Mouse (Mus musculus) limb, embryonic 14.5 days (tissue): ENCODE measurements around the gene Rpl23. TPM values are rescaled to one million over a fixed set of nuclear protein-coding genes. Genes with fewer than 3 reads are reported as not detected.

Experiments
- ATAC-seq: fragments of 200-750 bp; cut with Nextera tagmentation; 2 replicates; pipeline ENCODE4 v1.8.0; 2017; ENCODE audit warnings: low read depth, moderate number of reproducible peaks, moderate TSS enrichment; ENCODE audit not compliant: low FRiP score
- DNase-seq: peaks from one replicate; pipeline ENCODE4 v3.0.0-alpha.2; 2015; ENCODE audit warnings: low spot score
- H3K27ac ChIP-seq: fragments of 300-500 bp; sonication (generic); replicated peaks from 2 replicates; pipeline ENCODE4 v1.5.1; 2014; ENCODE audit warnings: low read depth, mild to moderate bottlenecking, low read length, moderate library complexity, mixed read lengths
- H3K27me3 ChIP-seq: fragments of 300-500 bp; sonication (generic); 2 replicates; pipeline ENCODE4 v1.6.1; 2014; ENCODE audit warnings: low read length, mixed read lengths; ENCODE audit not compliant: control insufficient read depth, insufficient read depth
- H3K36me3 ChIP-seq: fragments of 300-500 bp; sonication (generic); 2 replicates; pipeline ENCODE4 v1.6.1; 2014; ENCODE audit warnings: mild to moderate bottlenecking, low read length, moderate library complexity, mixed read lengths; ENCODE audit not compliant: control insufficient read depth, insufficient read depth
- H3K4me1 ChIP-seq: fragments of 300-500 bp; sonication (generic); 2 replicates; pipeline ENCODE4 v1.6.1; 2014; ENCODE audit warnings: antibody characterized with exemption, low read length, mixed read lengths; ENCODE audit not compliant: control insufficient read depth, insufficient read depth
- H3K4me2 ChIP-seq: fragments of 300-500 bp; sonication (generic); replicated peaks from 2 replicates; pipeline ENCODE4 v1.6.1; 2014; ENCODE audit warnings: low read depth, mild to moderate bottlenecking, low read length, moderate library complexity; ENCODE audit not compliant: severe bottlenecking
- H3K4me3 ChIP-seq: fragments of 300-500 bp; sonication (generic); replicated peaks from 2 replicates; pipeline ENCODE4 v1.5.1; 2014; ENCODE audit warnings: low read length
- H3K9ac ChIP-seq: fragments of 300-500 bp; sonication (generic); 2 replicates; pipeline ENCODE4 v1.6.1; 2014; ENCODE audit warnings: mild to moderate bottlenecking, low read depth, low read length, moderate library complexity; ENCODE audit not compliant: severe bottlenecking
- H3K9me3 ChIP-seq: fragments of 300-500 bp; sonication (generic); 2 replicates; pipeline ENCODE4 v1.6.1; 2016; ENCODE audit warnings: low read length; ENCODE audit not compliant: control insufficient read depth
- POLR2A ChIP-seq: fragments of 200-500 bp; IDR thresholded peaks from 2 replicates; pipeline ENCODE4 v1.8.0; 2012; ENCODE audit warnings: inconsistent platforms, mild to moderate bottlenecking, moderate library complexity, borderline replicate concordance; ENCODE audit not compliant: insufficient read depth, insufficient read length; ENCODE audit errors: extremely low read depth
- WGBS: fragments of 180-500 bp; shearing (Covaris S2); extraction: QIAGEN DNeasy Blood & Tissue Kit; methylation state at CpG from one replicate; pipeline ENCODE4 v1.1.7; 2014; 5-methylcytosine and 5-hydroxymethylcytosine counted together
- polyA plus RNA-seq, 2 experiments: library from polyadenylated mRNA; depleted of rRNA in 1 of 2; stranded (reverse) in 1 of 2; unstranded in 1 of 2; fragments of >200 nt; fragmentation: Nextera tagmentation in 1 of 2; extraction: Ambion mirVana in 1 of 2; gene quantifications; 2 replicates each; pipeline versions ENCODE4 v1.2.1 to v1.2.3; 2012 to 2014

Rpl23 gene
- polyA plus RNA-seq, 2 experiments, result 764 to 903 TPM

DNA sequence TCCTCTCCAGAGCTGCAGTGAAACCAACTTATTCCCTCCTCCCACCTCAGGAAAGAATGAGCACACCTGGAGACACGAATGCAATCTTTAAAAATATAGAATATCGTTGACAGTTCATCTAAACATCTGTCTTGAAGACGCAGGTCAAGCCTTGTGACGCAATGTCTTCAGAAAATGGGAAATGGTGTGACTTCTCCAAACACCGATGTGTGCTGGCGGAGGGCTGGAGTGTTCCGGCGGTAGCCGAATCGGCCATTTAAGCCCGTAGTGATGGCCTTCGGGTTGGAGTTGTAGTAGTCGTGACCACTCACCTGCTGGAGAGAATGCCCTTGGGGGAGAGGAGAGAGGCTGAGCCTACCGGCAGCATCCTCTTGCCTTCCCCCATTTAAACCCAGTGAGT lies 10.8 kb downstream of the Rpl23 start:
- no peak for ATAC-seq
- DNase-seq, result no peak
- 85% methylated on average over 14 of the region's 14 CpGs for WGBS
- H3K4me1 ChIP-seq, result no peaks in the 10 kb centered on the region
- H3K27me3 ChIP-seq, result no peaks in the 10 kb centered on the region
- no peak overlapping the region for H3K27ac ChIP-seq
- H3K36me3 ChIP-seq, result no peaks in the 10 kb centered on the region
- H3K9ac ChIP-seq, result no peak overlapping the region
- no peaks in the 10 kb centered on the region for H3K9me3 ChIP-seq
- no peak overlapping the region for H3K4me2 ChIP-seq
- no peak overlapping the region for H3K4me3 ChIP-seq
- TF ChIP-seq POLR2A, result no peak

DNA sequence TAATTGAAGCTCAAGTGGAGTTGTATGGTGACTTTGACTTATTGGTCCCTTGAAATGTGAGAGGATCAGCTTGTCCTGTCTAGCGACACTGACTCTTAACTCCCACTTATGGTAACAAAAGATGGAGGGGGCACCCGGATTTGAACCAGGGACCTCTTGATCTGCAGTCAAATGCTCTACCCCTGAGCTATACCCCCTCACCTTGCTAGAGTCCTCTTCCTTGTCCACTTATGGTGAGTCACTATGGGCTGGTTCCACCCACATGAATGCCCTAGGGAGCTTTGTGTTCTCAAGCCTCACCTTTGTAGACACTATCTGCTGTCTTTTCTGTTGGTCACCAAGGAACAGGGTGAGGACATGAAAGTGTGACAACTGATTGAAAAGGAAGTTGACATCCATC lies 12.5 kb downstream of the Rpl23 start:
- H3K9me3 ChIP-seq, result no peaks in the 10 kb centered on the region
- H3K4me2 ChIP-seq, result no peak overlapping the region
- WGBS, result 23% methylated on average over 2 of the region's 2 CpGs
- ATAC-seq (no peak), DNase-seq (no peak)
- no peak overlapping the region for H3K9ac ChIP-seq
- no peak overlapping the region for H3K27ac ChIP-seq
- H3K36me3 ChIP-seq, result no peaks in the 10 kb centered on the region
- no peak overlapping the region for H3K4me3 ChIP-seq
- H3K4me1 ChIP-seq, result peaks cover 4% of the 10 kb centered on the region; the same call in 1 of the 2 replicates
- H3K27me3 ChIP-seq, result no peaks in the 10 kb centered on the region
- no peak for TF ChIP-seq POLR2A

DNA sequence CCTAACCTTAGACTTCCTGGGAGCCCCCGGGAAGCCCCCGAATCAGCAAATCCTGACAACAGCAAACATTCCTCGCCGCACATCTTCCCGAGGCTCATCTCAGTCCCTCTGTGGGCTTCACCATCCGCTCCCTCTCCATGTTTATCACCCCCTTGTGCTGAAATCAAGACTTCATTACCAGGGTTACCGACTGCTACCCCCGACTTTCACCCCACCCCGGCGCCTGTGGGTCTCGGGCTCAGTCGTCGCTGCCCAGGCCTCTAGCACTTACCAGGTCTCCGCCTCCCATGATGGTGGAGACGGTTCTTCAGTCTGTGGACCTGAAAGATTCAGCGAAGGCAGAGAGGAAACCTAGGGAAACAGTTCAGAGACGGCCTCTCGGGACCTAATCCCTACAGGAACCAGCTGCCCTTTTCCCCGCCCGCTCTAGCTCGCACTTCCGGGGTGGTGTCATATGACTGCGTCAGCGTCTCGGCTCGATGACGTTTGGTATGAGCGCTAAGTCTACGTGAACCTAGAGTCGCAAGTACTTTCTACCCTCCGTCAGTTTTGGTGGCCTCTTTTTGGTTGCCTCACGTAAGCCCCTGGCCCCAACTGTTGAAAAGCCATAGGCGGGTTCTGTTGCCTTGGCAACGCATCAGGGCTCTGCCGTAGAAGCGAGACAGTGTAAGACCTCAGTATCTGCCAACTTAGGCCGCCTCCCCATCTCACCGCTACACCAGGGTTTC lies 15.9 kb downstream of the Rpl23 start, which contains the start of gene Cwc25:
Gene Cwc25 (minus strand): TSS at position 403 of the 728 bp plus-strand sequence.
- peak within 1 kb of the TSS; percentile 70 for H3K4me3 ChIP-seq
- peak; percentile 95 for ATAC-seq
- H3K9ac ChIP-seq, result peak within 1 kb of the TSS; percentile 76
- peak within 1 kb of the TSS; percentile 88 for H3K27ac ChIP-seq
- H3K27me3 ChIP-seq, result no peaks in the 10 kb centered on the region
- DNase-seq, result peak; percentile 97
- peak; percentile 74; the same call in 1 of the 2 replicates for TF ChIP-seq POLR2A
- peaks cover 23% of the 10 kb centered on the region for H3K36me3 ChIP-seq
- H3K9me3 ChIP-seq, result no peaks in the 10 kb centered on the region
- H3K4me2 ChIP-seq, result peak within 1 kb of the TSS; percentile 66
- under 1% methylated on average over 38 of the region's 38 CpGs for WGBS
- H3K4me1 ChIP-seq, result peaks cover 4% of the 10 kb centered on the region; the same call in 1 of the 2 replicates

GRCm38 (mm10) chr11:97761638-97762037 lies 20.6 kb downstream of the Rpl23 start:
- TF ChIP-seq POLR2A, result no peak
- no peak for ATAC-seq
- H3K4me3 ChIP-seq, result no peak overlapping the region
- peaks cover 62% of the 10 kb centered on the region for H3K36me3 ChIP-seq
- H3K4me1 ChIP-seq, result peaks cover 4% of the 10 kb centered on the region; the same call in 1 of the 2 replicates
- no peaks in the 10 kb centered on the region for H3K9me3 ChIP-seq
- H3K4me2 ChIP-seq, result no peak overlapping the region
- H3K9ac ChIP-seq, result no peak overlapping the region
- H3K27me3 ChIP-seq, result no peaks in the 10 kb centered on the region
- no peak overlapping the region for H3K27ac ChIP-seq
- no peak for DNase-seq

- Histone ChIP-seq H3K4me1 (no peaks in the 10 kb centered on the region), H3K27me3 (no peaks in the 10 kb centered on the region), H3K36me3 (peaks cover 84% of the 10 kb centered on the region), H3K27ac (no peak overlapping the region), H3K9me3 (no peaks in the 10 kb centered on the region), H3K9ac (no peak overlapping the region), H3K4me2 (no peak overlapping the region), H3K4me3 (no peak overlapping the region)
- ATAC-seq, result no peak
- 83% methylated on average over 6 of the region's 6 CpGs for WGBS
- DNase-seq, result no peak
- no peak for TF ChIP-seq POLR2A
These were observed 23.3 kb downstream of the Rpl23 start for GRCm38 (mm10) chr11:97758942-97759341.
